ENCODE assay signal across 8 mouse cellular contexts in the genomic region with DNA sequence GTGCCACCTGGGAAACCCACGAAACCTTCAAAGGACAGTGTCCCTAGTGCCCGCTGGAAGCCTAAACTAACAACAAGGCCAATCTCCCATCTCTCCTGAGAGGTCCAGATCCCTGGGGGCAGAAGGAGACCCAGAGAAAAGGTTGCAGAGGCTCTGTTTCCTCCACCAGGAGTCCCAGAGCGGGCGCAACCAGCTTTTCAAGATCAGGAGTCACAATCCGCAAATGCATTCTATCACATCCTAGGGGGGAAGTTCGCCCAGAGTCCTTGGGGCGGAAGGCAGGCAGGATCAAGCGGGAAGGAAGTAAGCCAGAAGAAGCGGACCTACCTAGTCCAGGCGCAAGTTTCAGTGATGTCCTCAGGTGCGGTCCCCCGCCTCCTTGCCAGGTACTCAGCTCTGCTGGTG. TPM values are rescaled to one million over a fixed set of nuclear protein-coding genes. Genes with fewer than 3 reads are reported as not detected.
DNase-seq lines count a peak whose midpoint lies in the region; ATAC-seq lines count a peak whose summit lies in the region.

No protein-coding gene starts in this region.

- peak; percentile 1 to 19 for DNase-seq in left cerebral cortex, adult 18-20 months (ENCODE audit: low spot score in 2 of 2)
- no peak for DNase-seq in left cerebral cortex, adult 11 months (ENCODE audit: low spot score)
- DNase-seq in cerebellum, postnatal 25 days, result peak; percentile 53 to 57
- DNase-seq in right cerebral cortex, postnatal 25 days, result no peak
- no peak for DNase-seq in adrenal gland, postnatal 10 days

- H3K9me3 ChIP-seq in hindbrain, embryonic 13.5 days, result no peaks in the 10 kb centered on the region
- H3K9me3 ChIP-seq in neural tube, embryonic 12.5 days, result no peaks in the 10 kb centered on the region

- H3K9ac ChIP-seq in hindbrain, embryonic 13.5 days, result peak overlapping the region; percentile 60
- no peak overlapping the region for H3K9ac ChIP-seq in neural tube, embryonic 12.5 days

- peak overlapping the region; percentile 45 for H3K4me3 ChIP-seq in hindbrain, embryonic 13.5 days
- peak overlapping the region; percentile 33 for H3K4me3 ChIP-seq in neural tube, embryonic 12.5 days

- H3K27me3 ChIP-seq in hindbrain, embryonic 13.5 days, result peaks cover 3% of the 10 kb centered on the region; the same call in 1 of the 2 replicates
- H3K27me3 ChIP-seq in neural tube, embryonic 12.5 days (replicated peaks), result peaks cover 11% of the 10 kb centered on the region; the same call in 1 of the 2 replicates

- no peaks in the 10 kb centered on the region for H3K36me3 ChIP-seq in hindbrain, embryonic 13.5 days
- no peaks in the 10 kb centered on the region for H3K36me3 ChIP-seq in neural tube, embryonic 12.5 days

- WGBS in hindbrain, embryonic 13.5 days, result 15% methylated on average over 12 of the region's 12 CpGs
- WGBS in neural tube, embryonic 12.5 days, result 16% methylated on average over 12 of the region's 12 CpGs

- no peak overlapping the region for H3K27ac ChIP-seq in hindbrain, embryonic 13.5 days
- no peak overlapping the region for H3K27ac ChIP-seq in neural tube, embryonic 12.5 days

- H3K4me2 ChIP-seq in hindbrain, embryonic 13.5 days, result peak overlapping the region; percentile 61
- peak overlapping the region; percentile 66 for H3K4me2 ChIP-seq in neural tube, embryonic 12.5 days (replicated peaks)

- no peak for ATAC-seq in hindbrain, embryonic 13.5 days (ENCODE audit: low FRiP score)
- no peak for ATAC-seq in neural tube, embryonic 12.5 days (ENCODE audit: low FRiP score, low read depth)
- no peak for ATAC-seq in monocyte, adult 5-6 weeks (replicated peaks; ENCODE audit: insufficient number of reproducible peaks, low FRiP score, low TSS enrichment, poor library complexity, severe bottlenecking)

- no peaks in the 10 kb centered on the region for H3K4me1 ChIP-seq in hindbrain, embryonic 13.5 days (replicated peaks)
- no peaks in the 10 kb centered on the region for H3K4me1 ChIP-seq in neural tube, embryonic 12.5 days

RNA-seq across cellular contexts. Expression of a gene that starts 1.0 kb away (rescaled TPM):
- total RNA-seq in left cerebral cortex, adult 18-20 months (2021), result 10 to 100 TPM; 40.6 to 40.7 TPM
- polyA plus RNA-seq in hindbrain, embryonic 13.5 days (2015; fragmentation: Nextera tagmentation; extraction: Ambion mirVana), result 19.0 and 21.5 TPM in 2 replicates
- 3.4 and 3.9 TPM in 2 replicates for polyA plus RNA-seq in neural tube, embryonic 12.5 days (2016; fragmentation: Nextera tagmentation; extraction: Ambion mirVana)
- total RNA-seq in monocyte, adult 5-6 weeks (2017), result not detected in 3 replicates
- under 1 TPM; 0.27 to 0.45 TPM for total RNA-seq in adrenal gland, postnatal 10 days (2021)

Comparison
In these comparisons a context has a peak if more than half of its experiments do, and no peak if none do; other contexts are left out.
1. DNase-seq: peak in left cerebral cortex, adult 18-20 months (2 of 2) and cerebellum, postnatal 25 days (2 of 2); none in left cerebral cortex, adult 11 months (single experiment), right cerebral cortex, postnatal 25 days (single experiment) and adrenal gland, postnatal 10 days (single experiment).
2. RNA of a gene that starts 1.0 kb away (total RNA-seq): 40.6 to 40.7 TPM in left cerebral cortex, adult 18-20 months; 0.27 to 0.45 TPM in adrenal gland, postnatal 10 days and not detected in monocyte, adult 5-6 weeks; every median in the first group is over 10 times any median in the second.